Mouse (Mus musculus): Measurements from ENCODE around the gene Zfp366. TPM values are rescaled to one million over a fixed set of nuclear protein-coding genes. Genes with fewer than 3 reads are reported as not detected.
"Not testable (repeated sequence)": the region's sequence is repeated elsewhere in the genome, so short reads cannot be mapped to it uniquely, and the experiment has no call there.

Zfp366 gene
- polyA plus RNA-seq, 1 experiment, result 4.3 TPM

DNA sequence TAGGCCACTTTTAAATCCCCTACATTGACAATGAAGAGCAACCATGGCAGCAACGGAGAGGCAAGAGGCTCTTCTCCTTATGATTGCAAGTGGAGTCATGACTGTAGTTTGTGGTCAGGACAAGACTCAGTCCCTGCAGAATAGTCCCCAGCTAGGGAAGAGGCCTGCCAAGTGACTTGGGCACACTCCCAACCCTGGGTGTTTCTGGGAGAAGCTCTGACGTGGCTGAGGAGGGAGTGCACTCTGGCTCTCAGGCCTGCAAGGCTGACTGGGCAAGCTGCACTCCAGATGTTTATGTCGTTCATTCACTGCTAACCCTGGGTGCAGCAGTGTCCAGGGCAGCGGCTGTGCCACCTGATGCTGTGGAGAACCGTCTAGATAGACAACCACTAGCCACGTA lies 15.2 kb upstream of the Zfp366 start:
- no peak overlapping the region for H3K27ac ChIP-seq (ENCODE audit: insufficient read depth, low read depth, low read length)
- TF ChIP-seq POLR2A (IDR thresholded peaks at IDR 0.05; ENCODE audit: low read depth, low read length), result no peak
- no peak for TF ChIP-seq CTCF (conservative IDR thresholded peaks at IDR 0.05; ENCODE audit: insufficient read depth, insufficient read length, low read depth, low read length)
- WGBS, result 58% methylated on average over 6 of the region's 6 CpGs
- no peak overlapping the region for H3K4me3 ChIP-seq (ENCODE audit: insufficient read depth, low read depth, low read length)
- no peaks in the 10 kb centered on the region for H3K4me1 ChIP-seq (ENCODE audit: control insufficient read depth, insufficient read depth, low read length)
- peak; percentile 66 for DNase-seq
- no peaks in the 10 kb centered on the region for H3K36me3 ChIP-seq (ENCODE audit: control insufficient read depth, insufficient read depth, low read length)
- no peaks in the 10 kb centered on the region for H3K27me3 ChIP-seq (replicated peaks; ENCODE audit: control insufficient read depth, insufficient read depth, low read length)

DNA sequence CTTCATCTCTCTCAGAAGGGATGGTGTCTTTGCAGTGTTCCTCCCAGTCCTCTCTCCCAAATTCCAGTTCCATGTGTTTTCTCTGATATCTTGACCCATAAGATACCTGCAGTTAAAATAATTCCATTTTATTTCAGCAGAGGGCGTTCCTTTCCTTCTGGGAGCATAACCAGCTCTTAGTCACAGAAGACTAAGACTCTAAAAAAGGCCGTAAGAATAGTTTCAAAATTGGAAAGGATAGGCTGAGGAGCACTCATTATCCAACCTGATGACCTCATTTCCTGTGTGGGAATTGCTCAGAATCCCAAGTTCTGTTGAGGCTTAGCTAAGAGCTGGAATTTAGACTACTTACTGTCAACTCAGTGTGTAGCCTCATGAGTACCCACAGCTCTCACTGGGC lies 14.3 kb upstream of the Zfp366 start:
- no peak overlapping the region for H3K4me3 ChIP-seq (ENCODE audit: insufficient read depth, low read depth, low read length)
- H3K4me1 ChIP-seq (ENCODE audit: control insufficient read depth, insufficient read depth, low read length), result no peaks in the 10 kb centered on the region
- H3K36me3 ChIP-seq (ENCODE audit: control insufficient read depth, insufficient read depth, low read length), result no peaks in the 10 kb centered on the region
- TF ChIP-seq CTCF (conservative IDR thresholded peaks at IDR 0.05; ENCODE audit: insufficient read depth, insufficient read length, low read depth, low read length) (no peak), POLR2A (IDR thresholded peaks at IDR 0.05; ENCODE audit: low read depth, low read length) (no peak)
- no peak overlapping the region for H3K27ac ChIP-seq (ENCODE audit: insufficient read depth, low read depth, low read length)
- WGBS, result 33% methylated on average over 2 of the region's 2 CpGs
- DNase-seq, result peak; percentile 58
- H3K27me3 ChIP-seq (replicated peaks; ENCODE audit: control insufficient read depth, insufficient read depth, low read length), result no peaks in the 10 kb centered on the region

DNA sequence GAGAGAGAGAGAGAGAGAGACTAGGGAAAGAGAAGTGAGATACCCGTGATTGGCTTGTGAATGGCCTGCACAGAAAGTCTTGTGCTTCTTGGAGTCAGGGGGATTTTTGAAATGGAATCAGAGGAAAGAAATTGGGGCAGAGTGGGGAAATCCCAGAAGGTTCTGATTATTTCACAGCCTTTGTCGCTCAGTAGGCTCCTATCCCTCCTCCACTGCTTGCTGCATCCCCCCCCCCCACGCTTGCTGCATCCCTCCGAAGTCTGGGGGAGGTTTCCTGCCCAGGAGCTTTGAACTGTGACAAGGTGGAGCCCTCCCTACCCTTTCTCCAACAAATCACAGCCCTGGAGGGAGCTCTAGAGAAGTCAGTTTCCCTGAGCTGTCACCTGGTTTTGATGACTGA lies 10.8 kb upstream of the Zfp366 start:
- TF ChIP-seq POLR2A (IDR thresholded peaks at IDR 0.05; ENCODE audit: low read depth, low read length) (no peak), CTCF (conservative IDR thresholded peaks at IDR 0.05; ENCODE audit: insufficient read depth, insufficient read length, low read depth, low read length) (no peak)
- Histone ChIP-seq H3K4me3 (ENCODE audit: insufficient read depth, low read depth, low read length) (no peak overlapping the region), H3K27me3 (replicated peaks; ENCODE audit: control insufficient read depth, insufficient read depth, low read length) (no peaks in the 10 kb centered on the region), H3K27ac (ENCODE audit: insufficient read depth, low read depth, low read length) (no peak overlapping the region), H3K4me1 (ENCODE audit: control insufficient read depth, insufficient read depth, low read length) (no peaks in the 10 kb centered on the region), H3K36me3 (ENCODE audit: control insufficient read depth, insufficient read depth, low read length) (no peaks in the 10 kb centered on the region)
- 58% methylated on average over 4 of the region's 4 CpGs for WGBS
- no peak for DNase-seq

DNA sequence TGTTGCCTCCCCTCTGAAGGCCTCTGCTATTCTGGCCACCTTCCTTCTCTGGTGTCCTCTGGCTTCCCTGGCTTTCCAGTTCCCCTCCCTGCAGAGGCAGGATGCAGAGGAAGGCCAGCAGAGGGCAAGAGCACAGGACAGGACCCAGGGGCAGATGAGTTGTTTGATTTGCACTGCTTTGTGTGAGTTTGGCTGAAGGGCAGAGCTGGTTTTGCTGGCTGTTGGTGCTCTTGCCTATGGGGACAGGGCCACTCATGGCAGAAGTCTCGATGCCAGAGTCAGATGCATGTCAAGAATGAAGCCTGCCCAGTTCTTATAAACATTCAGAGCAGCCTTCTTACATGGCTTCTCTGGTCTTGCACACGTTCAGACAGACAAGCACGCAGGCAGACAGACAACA lies 1.8 kb upstream of the Zfp366 start:
- H3K27ac ChIP-seq (ENCODE audit: insufficient read depth, low read depth, low read length); H3K4me3 ChIP-seq (ENCODE audit: insufficient read depth, low read depth, low read length); H3K27me3 ChIP-seq (replicated peaks; ENCODE audit: control insufficient read depth, insufficient read depth, low read length); H3K4me1 ChIP-seq (ENCODE audit: control insufficient read depth, insufficient read depth, low read length); DNase-seq; H3K36me3 ChIP-seq (ENCODE audit: control insufficient read depth, insufficient read depth, low read length): not testable (repeated sequence)
- WGBS, result 92% methylated on average over 3 of the region's 3 CpGs

DNA sequence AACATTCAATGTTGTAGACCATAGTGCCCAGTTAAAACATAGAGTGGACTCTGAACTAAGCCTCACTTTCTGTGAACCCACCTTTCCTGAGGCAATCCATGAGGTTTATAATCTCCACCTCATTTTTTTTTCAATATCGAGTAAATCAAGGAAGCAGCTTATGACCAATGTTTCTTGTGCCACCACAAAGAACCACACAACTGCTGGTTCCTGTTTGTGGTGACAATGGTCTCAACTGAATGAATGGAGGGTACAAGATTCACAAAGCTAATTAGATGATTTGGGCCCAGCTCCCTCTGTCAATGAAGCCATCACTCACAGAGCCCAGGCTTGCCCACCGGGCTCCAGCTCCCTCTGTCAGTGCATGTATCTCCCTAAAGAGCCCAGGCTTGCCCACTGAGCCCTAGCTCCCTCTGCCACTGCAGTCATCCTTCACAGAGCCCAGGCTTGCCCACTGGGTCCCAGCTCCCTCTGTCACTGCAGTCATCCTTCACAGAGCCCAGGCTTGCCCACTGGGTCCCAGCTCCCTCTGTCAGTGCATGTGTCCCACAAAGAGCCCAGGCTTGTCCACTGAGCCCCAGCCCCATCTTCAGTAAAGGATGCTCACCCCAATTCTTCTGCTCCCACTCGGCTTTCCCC lies 1.2 kb upstream of the Zfp366 start:
- TF ChIP-seq POLR2A (IDR thresholded peaks at IDR 0.05; ENCODE audit: low read depth, low read length), result no peak
- TF ChIP-seq CTCF (conservative IDR thresholded peaks at IDR 0.05; ENCODE audit: insufficient read depth, insufficient read length, low read depth, low read length), result no peak
- no peak for DNase-seq
- H3K27ac ChIP-seq (ENCODE audit: insufficient read depth, low read depth, low read length), result peak overlapping the region; percentile 84
- H3K36me3 ChIP-seq (ENCODE audit: control insufficient read depth, insufficient read depth, low read length), result no peaks in the 10 kb centered on the region
- no peaks in the 10 kb centered on the region for H3K4me1 ChIP-seq (ENCODE audit: control insufficient read depth, insufficient read depth, low read length)
- 86% methylated on average over 3 of the region's 3 CpGs for WGBS
- no peak overlapping the region for H3K4me3 ChIP-seq (ENCODE audit: insufficient read depth, low read depth, low read length)
- no peaks in the 10 kb centered on the region for H3K27me3 ChIP-seq (replicated peaks; ENCODE audit: control insufficient read depth, insufficient read depth, low read length)

DNA sequence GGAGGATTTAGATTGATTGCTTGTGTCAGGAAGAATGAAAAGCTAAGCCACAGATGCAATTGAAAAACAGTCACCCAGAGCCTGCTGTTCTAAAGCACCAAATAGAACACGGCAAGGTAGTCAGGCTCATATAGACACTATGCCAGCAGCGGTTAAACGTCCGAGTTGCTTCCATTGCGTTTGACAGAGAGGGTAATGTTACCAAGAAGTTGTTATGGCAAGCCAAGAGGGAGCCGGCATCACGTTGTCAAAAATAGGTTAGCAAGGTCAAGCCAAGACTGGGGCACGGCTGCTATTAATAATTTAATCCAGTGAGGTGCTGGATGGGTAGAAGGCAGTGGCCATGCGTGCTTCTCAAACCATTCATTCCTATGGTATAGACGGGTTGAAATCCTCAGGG lies 950 bp downstream of the Zfp366 start:
- H3K4me1 ChIP-seq (ENCODE audit: control insufficient read depth, insufficient read depth, low read length), result 0 out of 2 replicates have a peak, but pooled peaks cover 3% of the 10 kb centered on the region
- H3K27me3 ChIP-seq (replicated peaks; ENCODE audit: control insufficient read depth, insufficient read depth, low read length), result no peaks in the 10 kb centered on the region
- no peak for DNase-seq
- peak overlapping the region; percentile 55 for H3K4me3 ChIP-seq (ENCODE audit: insufficient read depth, low read depth, low read length)
- peak overlapping the region; percentile 84 for H3K27ac ChIP-seq (ENCODE audit: insufficient read depth, low read depth, low read length)
- no peaks in the 10 kb centered on the region for H3K36me3 ChIP-seq (ENCODE audit: control insufficient read depth, insufficient read depth, low read length)
- TF ChIP-seq POLR2A (IDR thresholded peaks at IDR 0.05; ENCODE audit: low read depth, low read length) (no peak), CTCF (conservative IDR thresholded peaks at IDR 0.05; ENCODE audit: insufficient read depth, insufficient read length, low read depth, low read length) (no peak)
- 59% methylated on average over 10 of the region's 10 CpGs for WGBS

DNA sequence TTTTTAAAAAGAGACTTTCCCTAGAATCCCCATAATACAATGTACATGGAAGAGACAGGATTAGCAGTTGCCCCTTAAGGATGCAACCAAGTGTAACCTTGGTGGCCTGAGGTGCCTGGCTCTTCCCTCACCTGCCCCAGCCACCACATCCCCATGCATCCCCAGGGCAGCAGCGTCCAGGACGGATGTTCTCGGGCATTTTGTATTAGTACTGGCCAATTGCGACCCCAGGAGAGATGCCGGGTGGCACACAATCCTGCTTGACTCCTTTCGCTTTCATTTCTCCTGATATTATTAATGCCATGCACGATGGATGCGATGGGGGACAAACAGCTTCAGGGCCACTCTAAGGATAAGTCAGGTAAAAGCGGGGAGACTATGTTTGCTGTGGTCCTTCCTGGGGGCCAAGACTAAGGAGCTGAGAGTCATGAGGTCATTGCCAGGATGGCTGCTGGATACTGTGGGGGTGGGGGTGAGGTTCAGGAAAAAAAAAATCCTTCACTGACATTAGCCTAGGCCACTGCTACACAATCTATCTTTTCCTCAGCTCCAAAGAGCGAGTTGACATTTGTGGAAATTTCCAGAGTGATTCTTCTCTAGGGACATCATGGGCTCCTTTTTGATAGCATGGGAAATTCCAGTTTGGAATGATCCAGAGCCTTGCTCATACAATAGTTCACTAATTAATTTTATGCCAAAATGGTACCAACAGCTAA lies 1.7 kb downstream of the Zfp366 start:
- H3K4me3 ChIP-seq (ENCODE audit: insufficient read depth, low read depth, low read length), result peak overlapping the region; percentile 39

More for the DNA sequence above, 1.7 kb downstream of the Zfp366 start:
- TF ChIP-seq CTCF (conservative IDR thresholded peaks at IDR 0.05; ENCODE audit: insufficient read depth, insufficient read length, low read depth, low read length) (no peak), POLR2A (IDR thresholded peaks at IDR 0.05; ENCODE audit: low read depth, low read length) (no peak)
- H3K36me3 ChIP-seq (ENCODE audit: control insufficient read depth, insufficient read depth, low read length), result no peaks in the 10 kb centered on the region
- 79% methylated on average over 10 of the region's 10 CpGs for WGBS
- no peaks in the 10 kb centered on the region for H3K27me3 ChIP-seq (replicated peaks; ENCODE audit: control insufficient read depth, insufficient read depth, low read length)
- peak; percentile 54 for DNase-seq
- H3K27ac ChIP-seq (ENCODE audit: insufficient read depth, low read depth, low read length), result peak overlapping the region; percentile 76
- 0 out of 2 replicates have a peak, but pooled peaks cover 3% of the 10 kb centered on the region for H3K4me1 ChIP-seq (ENCODE audit: control insufficient read depth, insufficient read depth, low read length)

Data from kidney, adult 2 months (tissue).